ENCODE assay signal across 28 mouse cellular contexts in genomic region chr11:77760031-77760430, GRCm38 (mm10). TPM values are rescaled to one million over a fixed set of nuclear protein-coding genes. Genes with fewer than 3 reads are reported as not detected.
A peak's percentile ranks its signal among the peaks of the same experiment; 100 is the strongest.
DNase-seq lines count a peak whose midpoint lies in the region; ATAC-seq and TF ChIP-seq lines count a peak whose summit lies in the region.
"Had no signal": no experiment of that assay in that cellular context is flagged by ENCODE, and none has a peak within 500 bp of the region (broad histone marks: within the 10 kb centered on the region; RNA-seq: fewer than 3 reads in every experiment).

No protein-coding gene starts in this region.

- in situ Hi-C loops in CH12.LX (cut with MboI; ENCODE audit: low pct_ligation_motif_present, low pct_unique_long_range_greater_than_20kb, low sequenced_read_pairs): no loop called here

- no peak overlapping the region for H3K4me3 ChIP-seq in midbrain, embryonic 11.5 days (ENCODE audit: low read depth, low read length)
- H3K4me3 ChIP-seq in midbrain, embryonic 16.5 days (ENCODE audit: low read depth, low read length): no peak overlapping the region
- no peak overlapping the region for H3K4me3 ChIP-seq in CH12.LX (replicated peaks in 1 of 3; ENCODE audit: low read depth in 2 of 3, low read length in 2 of 3, poor library complexity in 1 of 3)
- no peak overlapping the region for H3K4me3 ChIP-seq in intestine, embryonic 15.5 days (replicated peaks)

- no peak overlapping the region for H3K27ac ChIP-seq in midbrain, embryonic 11.5 days (ENCODE audit: low read depth, low read length)
- H3K27ac ChIP-seq in midbrain, embryonic 16.5 days (ENCODE audit: low read length): no peak overlapping the region
- no peak overlapping the region for H3K27ac ChIP-seq in CH12.LX (ENCODE audit: insufficient read depth, low read depth)
- H3K27ac ChIP-seq in intestine, embryonic 15.5 days: no peak overlapping the region

- H3K4me2 ChIP-seq in midbrain, embryonic 11.5 days: no peak overlapping the region
- H3K4me2 ChIP-seq in midbrain, embryonic 16.5 days (ENCODE audit: low read length): no peak overlapping the region
- H3K4me2 ChIP-seq in CH12.LX (ENCODE audit: insufficient read depth, low read depth, poor library complexity, severe bottlenecking): no peak overlapping the region
- H3K4me2 ChIP-seq in intestine, embryonic 15.5 days (replicated peaks): no peak overlapping the region

- TF ChIP-seq POLR2A in CH12.LX (IDR thresholded peaks at IDR 0.05; ENCODE audit: low read depth, low read length): no peak

- no peak overlapping the region for H3K9ac ChIP-seq in midbrain, embryonic 11.5 days (ENCODE audit: low read length)
- no peak overlapping the region for H3K9ac ChIP-seq in midbrain, embryonic 16.5 days (ENCODE audit: low read depth, low read length)
- H3K9ac ChIP-seq in CH12.LX (ENCODE audit: insufficient read depth, low read depth): no peak overlapping the region
- no peak overlapping the region for H3K9ac ChIP-seq in intestine, embryonic 15.5 days

- H3K4me1 ChIP-seq in midbrain, embryonic 11.5 days (ENCODE audit: control insufficient read depth, insufficient read depth, low read length): peaks cover 17% of the 10 kb centered on the region
- H3K4me1 ChIP-seq in midbrain, embryonic 16.5 days (ENCODE audit: control insufficient read depth, insufficient read depth, low read length): peaks cover 14% of the 10 kb centered on the region
- peaks cover 17 to 55% of the 10 kb centered on the region in 2 experiments for H3K4me1 ChIP-seq in CH12.LX (ENCODE audit: control insufficient read depth in 1 of 2, insufficient read depth in 2 of 2)
- H3K4me1 ChIP-seq in intestine, embryonic 15.5 days (replicated peaks): peaks cover 18% of the 10 kb centered on the region

- no peaks in the 10 kb centered on the region for H3K36me3 ChIP-seq in midbrain, embryonic 11.5 days (ENCODE audit: control insufficient read depth, insufficient read depth, low read length)
- H3K36me3 ChIP-seq in midbrain, embryonic 16.5 days (ENCODE audit: control insufficient read depth, insufficient read depth, low read length): no peaks in the 10 kb centered on the region
- no peaks in the 10 kb centered on the region for H3K36me3 ChIP-seq in CH12.LX (replicated peaks in 1 of 2; ENCODE audit: control insufficient read depth in 1 of 2, insufficient read depth in 1 of 2, low read length in 1 of 2)
- H3K36me3 ChIP-seq in intestine, embryonic 15.5 days: no peaks in the 10 kb centered on the region
- H3K36me3 ChIP-seq: G1E had no signal

- no peaks in the 10 kb centered on the region for H3K9me3 ChIP-seq in midbrain, embryonic 11.5 days (ENCODE audit: control insufficient read depth, low read length)
- no peaks in the 10 kb centered on the region for H3K9me3 ChIP-seq in midbrain, embryonic 16.5 days (replicated peaks; ENCODE audit: control insufficient read depth, low read length, poor library complexity, severe bottlenecking)
- no peaks in the 10 kb centered on the region for H3K9me3 ChIP-seq in CH12.LX (replicated peaks; ENCODE audit: low read length)
- no peaks in the 10 kb centered on the region for H3K9me3 ChIP-seq in intestine, embryonic 15.5 days
- H3K9me3 ChIP-seq: G1E had no signal

- no peaks in the 10 kb centered on the region for H3K79me2 ChIP-seq in CH12.LX (replicated peaks; ENCODE audit: control insufficient read depth, extremely low read depth, insufficient read depth, poor library complexity, severe bottlenecking)

- DNase-seq in midbrain, embryonic 11.5 days (ENCODE audit: low spot score, missing footprints): peak; percentile 57
- DNase-seq in A20 (ENCODE audit: low read depth, low spot score) (peak; percentile 51), CH12.LX (ENCODE audit: extremely low read depth) (peak; percentile 52)
- no peak for DNase-seq in retina, embryonic 14.5 days (ENCODE audit: low spot score)
- no peak for DNase-seq in adrenal gland, adult 8-10 months
- DNase-seq: adrenal gland, adult 2 months; adrenal gland, postnatal 10 days; adrenal gland, postnatal 14 days; adrenal gland, postnatal 25 days; adrenal gland, postnatal 36 days; B cell, adult 2 months; cerebellum, adult 11 months; cerebellum, adult 11-12 months; cerebellum, adult 18-20 months; cerebellum, adult 2 months; cerebellum, adult 8-10 months had no signal

- no peak for TF ChIP-seq EP300 in CH12.LX (IDR thresholded peaks at IDR 0.05; ENCODE audit: low read length)

- no peak for ATAC-seq in midbrain, embryonic 11.5 days (ENCODE audit: low FRiP score)
- ATAC-seq in midbrain, embryonic 16.5 days: no peak
- ATAC-seq in monocyte, adult 5-6 weeks (replicated peaks; ENCODE audit: insufficient number of reproducible peaks, low FRiP score, low TSS enrichment, poor library complexity, severe bottlenecking): peak; percentile 48; the same call in 1 of the 2 replicates
- ATAC-seq in intestine, embryonic 15.5 days: no peak
- ATAC-seq: activated CD4-positive, CD25-positive, alpha-beta regulatory T cell, adult 4 months; CD4-positive, CD25-positive, alpha-beta regulatory T cell, adult 4 months; Patski had no signal

- 90% methylated on average over 4 of the region's 4 CpGs for WGBS in midbrain, embryonic 11.5 days
- WGBS in midbrain, embryonic 16.5 days: 84% methylated on average over 4 of the region's 4 CpGs
- WGBS in intestine, embryonic 15.5 days: 82% methylated on average over 4 of the region's 4 CpGs

- no peak for TF ChIP-seq CTCF in CH12.LX (conservative IDR thresholded peaks at IDR 0.05 in 1 of 2, IDR thresholded peaks at IDR 0.05 in 1 of 2; ENCODE audit: low read depth in 2 of 2, low read length in 2 of 2)

- dilution Hi-C loops in CH12.LX (cut with MboI; ENCODE audit: extremely low pct_ligation_motif_present, extremely low pct_unique_long_range_greater_than_20kb, low sequenced_read_pairs): no loop called here

- no peak for TF ChIP-seq RAD21 in CH12.LX (IDR thresholded peaks at IDR 0.05; ENCODE audit: low read depth, low read length)

- no peaks in the 10 kb centered on the region for H3K27me3 ChIP-seq in midbrain, embryonic 11.5 days (ENCODE audit: control insufficient read depth, insufficient read depth, low read length)
- no peaks in the 10 kb centered on the region for H3K27me3 ChIP-seq in midbrain, embryonic 16.5 days (ENCODE audit: control insufficient read depth, insufficient read depth, low read depth, low read length)
- peaks cover 20% of the 10 kb centered on the region for H3K27me3 ChIP-seq in CH12.LX (replicated peaks)
- H3K27me3 ChIP-seq in intestine, embryonic 15.5 days (replicated peaks): no peaks in the 10 kb centered on the region; the same call in 1 of the 2 replicates
- H3K27me3 ChIP-seq: Patski had no signal

TF ChIP-seq in CH12.LX, 34 proteins besides CTCF, POLR2A, EP300 and RAD21:
- TF ChIP-seq IRF4 (IDR thresholded peaks at IDR 0.05; ENCODE audit: low read depth, low read length) (no peak), MAZ (IDR thresholded peaks at IDR 0.05; ENCODE audit: low read depth, low read length) (no peak), E2F4 (IDR thresholded peaks at IDR 0.05; ENCODE audit: insufficient replicate concordance, low read depth, low read length) (no peak), ETS1 (conservative IDR thresholded peaks at IDR 0.05; ENCODE audit: low read depth, low read length) (no peak), ZC3H11A (IDR thresholded peaks at IDR 0.05; ENCODE audit: low read depth, low read length) (no peak), POLR2AphosphoS2 (IDR thresholded peaks at IDR 0.05; ENCODE audit: low read depth, low read length) (no peak), CHD2 (IDR thresholded peaks at IDR 0.05; ENCODE audit: low read length) (no peak), NELFE (IDR thresholded peaks at IDR 0.05; ENCODE audit: low read depth, low read length) (no peak), GABPA (IDR thresholded peaks at IDR 0.05; ENCODE audit: insufficient replicate concordance, low read depth, low read length) (no peak), MXI1 (IDR thresholded peaks at IDR 0.05; ENCODE audit: low read depth, low read length) (no peak), ELF1 (IDR thresholded peaks at IDR 0.05; ENCODE audit: low read depth, low read length) (no peak)

RNA-seq across cellular contexts. Expression of gene Myo18a, which starts 3.0 kb away (rescaled TPM):
- 22.6 and 23.8 TPM in 2 replicates for polyA plus RNA-seq in midbrain, embryonic 11.5 days (2014; fragmentation: Nextera tagmentation; extraction: Ambion mirVana)
- polyA plus RNA-seq in midbrain, embryonic 16.5 days (2015; fragmentation: Nextera tagmentation; extraction: Ambion mirVana): 46.8 and 55.4 TPM in 2 replicates
- total RNA-seq in CH12.LX (2012; rRNA removed) (15.4 and 16.8 TPM in 2 replicates), CH12.LX (2014; rRNA removed) (5.2 and 6.3 TPM in 2 replicates)
- polyA plus RNA-seq in CH12.LX (2012; ENCODE audit: insufficient read length, low read depth): 24.8 and 29.5 TPM in 2 replicates
- total RNA-seq in monocyte, adult 5-6 weeks (2017): 142 to 166 TPM (median 145 TPM) in 3 replicates
- polyA plus RNA-seq in intestine, embryonic 15.5 days (2015; fragmentation: Nextera tagmentation; extraction: Ambion mirVana): 27.7 and 32.1 TPM in 2 replicates
- total RNA-seq in adrenal gland, adult 8-10 months (2022): 100 to 1,000 TPM in 2 of 4 experiments, 10 to 100 TPM in 2; 61.9 to 158 (median 94.7) TPM

RNA-seq across cellular contexts. Expression of gene Gm10277, which starts 27.5 kb away (rescaled TPM):
- 0.65 and 0.79 TPM in 2 replicates for polyA plus RNA-seq in midbrain, embryonic 11.5 days (2014; fragmentation: Nextera tagmentation; extraction: Ambion mirVana)
- polyA plus RNA-seq in midbrain, embryonic 16.5 days (2015; fragmentation: Nextera tagmentation; extraction: Ambion mirVana): 2.0 and 2.5 TPM in 2 replicates
- total RNA-seq in CH12.LX (2012; rRNA removed) (0.08 TPM in 1 of 2 replicates, not detected in the other), CH12.LX (2014; rRNA removed) (not detected in 2 replicates)
- polyA plus RNA-seq in CH12.LX (2012; ENCODE audit: insufficient read length, low read depth): 0.10 and 0.11 TPM in 2 replicates
- total RNA-seq in monocyte, adult 5-6 weeks (2017): 0.68 to 1.2 TPM in 2 of 3 replicates, not detected in the other
- 0.93 and 1.5 TPM in 2 replicates for polyA plus RNA-seq in intestine, embryonic 15.5 days (2015; fragmentation: Nextera tagmentation; extraction: Ambion mirVana)
- not detected for total RNA-seq in adrenal gland, adult 8-10 months (2022)
- total RNA-seq: adrenal gland, adult 18-20 months; adrenal gland, adult 2 months; adrenal gland, postnatal 10 days; adrenal gland, postnatal 14 days; adrenal gland, postnatal 25 days; adrenal gland, postnatal 36 days; adrenal gland, postnatal 4 days had no signal
- polyA plus RNA-seq: adrenal gland, adult 2 months; brain, embryonic 14.5 days; cerebellum, adult 2 months; G1E had no signal

RNA-seq across cellular contexts. Expression of gene Cryba1, which starts 34.9 kb away (rescaled TPM):
- polyA plus RNA-seq in midbrain, embryonic 11.5 days (2014; fragmentation: Nextera tagmentation; extraction: Ambion mirVana): 2.3 and 2.7 TPM in 2 replicates
- 0.24 and 0.47 TPM in 2 replicates for polyA plus RNA-seq in midbrain, embryonic 16.5 days (2015; fragmentation: Nextera tagmentation; extraction: Ambion mirVana)
- not detected in 2 replicates for total RNA-seq in CH12.LX (2012; rRNA removed)
- not detected in 2 replicates for total RNA-seq in CH12.LX (2014; rRNA removed)
- not detected in 2 replicates for polyA plus RNA-seq in CH12.LX (2012; ENCODE audit: insufficient read length, low read depth)
- total RNA-seq in monocyte, adult 5-6 weeks (2017): not detected in 3 replicates
- polyA plus RNA-seq in intestine, embryonic 15.5 days (2015; fragmentation: Nextera tagmentation; extraction: Ambion mirVana): 0.18 TPM in 1 of 2 replicates, not detected in the other
- not detected for total RNA-seq in adrenal gland, adult 8-10 months (2022)
- total RNA-seq: adrenal gland, adult 18-20 months; adrenal gland, adult 2 months; adrenal gland, postnatal 10 days; adrenal gland, postnatal 14 days; adrenal gland, postnatal 25 days; adrenal gland, postnatal 36 days; adrenal gland, postnatal 4 days; ES-E14; MEL had no signal
- polyA plus RNA-seq: adrenal gland, adult 2 months; CD4-positive, CD25-positive, alpha-beta regulatory T cell, adult 4 months; cerebellum, adult 2 months; G1E; Patski had no signal

Comparison
In these comparisons a context has a peak if more than half of its experiments do, and no peak if none do; other contexts are left out.
1. DNase-seq: peak in midbrain, embryonic 11.5 days (single experiment), A20 (single experiment) and CH12.LX (single experiment); none in retina, embryonic 14.5 days (single experiment) and adrenal gland, adult 8-10 months (single experiment).